Mouse (Mus musculus) heart, embryonic 10.5 days (tissue): ENCODE results near the gene Fcgr1. TPM values are rescaled to one million over a fixed set of nuclear protein-coding genes. Genes with fewer than 3 reads are reported as not detected.
"Not testable (repeated sequence)": the region's sequence is repeated elsewhere in the genome, so short reads cannot be mapped to it uniquely, and the experiment has no call there.

Experiments used
- DNase-seq: peaks from one replicate; pipeline ENCODE4 v3.0.0-alpha.2; 2017; ENCODE audit warnings: low spot score
- H3K27ac ChIP-seq: fragments of 300-500 bp; sonication (generic); 2 replicates; pipeline ENCODE4 v1.5.1; 2016; ENCODE audit warnings: mild to moderate bottlenecking
- H3K27me3 ChIP-seq: fragments of 300-500 bp; sonication (generic); 2 replicates; pipeline ENCODE4 v1.6.1; 2016; ENCODE audit warnings: mild to moderate bottlenecking; ENCODE audit not compliant: poor library complexity, insufficient read depth, severe bottlenecking
- H3K36me3 ChIP-seq: fragments of 300-500 bp; sonication (generic); 2 replicates; pipeline ENCODE4 v1.6.1; 2016; ENCODE audit warnings: mild to moderate bottlenecking, moderate library complexity
- H3K4me1 ChIP-seq: fragments of 300-500 bp; sonication (generic); 2 replicates; pipeline ENCODE4 v1.6.1; 2016; ENCODE audit warnings: mild to moderate bottlenecking
- H3K4me3 ChIP-seq: fragments of 300-500 bp; sonication (generic); 2 replicates; pipeline ENCODE4 v1.5.1; 2016; ENCODE audit warnings: mild to moderate bottlenecking, moderate library complexity
- H3K9me3 ChIP-seq: fragments of 300-500 bp; sonication (generic); 2 replicates; pipeline ENCODE4 v1.6.1; 2016; ENCODE audit warnings: mild to moderate bottlenecking, moderate library complexity
- WGBS: fragments of 180-500 bp; shearing (Covaris S2); methylation state at CpG from one replicate; pipeline ENCODE4 v1.1.7; 2016; 5-methylcytosine and 5-hydroxymethylcytosine counted together
- polyA plus RNA-seq: library from polyadenylated mRNA; unstranded; fragments of >200 nt; fragmentation: Nextera tagmentation; extraction: Ambion mirVana; gene quantifications from 2 replicates; pipeline ENCODE4 v1.2.1, GENCODE M21; 2016

Gene Fcgr1
- polyA plus RNA-seq, 1 experiment from 2014 or later = 0.35 TPM

DNA sequence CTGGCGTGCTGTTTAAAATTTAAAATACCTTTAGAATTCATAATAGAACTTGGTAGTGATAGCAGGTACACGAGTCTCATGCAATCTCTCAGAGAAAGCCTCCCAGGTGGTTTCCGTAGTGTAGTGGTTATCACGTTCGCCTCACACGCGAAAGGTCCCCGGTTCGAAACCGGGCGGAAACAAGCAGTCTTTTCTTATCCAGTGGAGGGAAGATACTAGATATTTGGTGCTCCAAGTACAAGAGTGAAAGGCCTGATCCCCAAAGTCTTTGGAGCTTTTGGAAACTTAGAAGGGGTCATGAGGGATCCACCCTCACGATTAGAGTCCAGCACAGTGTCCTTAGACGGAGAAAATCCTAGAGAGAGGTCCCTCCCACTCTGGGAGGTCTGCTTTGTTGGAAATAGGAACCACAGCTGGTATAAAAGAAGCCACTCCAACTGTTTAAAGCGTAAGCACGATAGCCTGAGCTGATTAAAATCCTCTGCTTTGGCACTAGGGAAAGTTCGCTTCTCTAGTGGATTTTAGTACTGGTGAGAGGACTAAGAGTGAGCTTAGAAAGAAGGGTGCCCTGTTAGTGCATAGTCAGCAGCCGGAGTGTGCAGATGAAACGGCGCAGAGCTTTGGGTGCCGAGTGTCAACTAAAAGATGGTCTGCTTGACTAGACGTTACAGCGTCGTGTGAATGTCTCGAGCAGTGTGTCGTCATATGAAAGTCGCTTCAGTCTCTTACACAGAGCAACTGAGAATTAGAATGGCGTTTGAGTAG is 39.0 kb upstream of the Fcgr1 start:
- peaks cover 16% of the 10 kb centered on the region; the same call in 1 of the 2 replicates for H3K4me1 ChIP-seq
- peak; percentile 82 for DNase-seq
- no peak overlapping the region for H3K27ac ChIP-seq
- 3% methylated on average over 27 of the region's 27 CpGs for WGBS
- H3K9me3 ChIP-seq = no peaks in the 10 kb centered on the region
- peak overlapping the region; percentile 58 for H3K4me3 ChIP-seq
- no peaks in the 10 kb centered on the region for H3K36me3 ChIP-seq
- peaks cover 47% of the 10 kb centered on the region for H3K27me3 ChIP-seq

DNA sequence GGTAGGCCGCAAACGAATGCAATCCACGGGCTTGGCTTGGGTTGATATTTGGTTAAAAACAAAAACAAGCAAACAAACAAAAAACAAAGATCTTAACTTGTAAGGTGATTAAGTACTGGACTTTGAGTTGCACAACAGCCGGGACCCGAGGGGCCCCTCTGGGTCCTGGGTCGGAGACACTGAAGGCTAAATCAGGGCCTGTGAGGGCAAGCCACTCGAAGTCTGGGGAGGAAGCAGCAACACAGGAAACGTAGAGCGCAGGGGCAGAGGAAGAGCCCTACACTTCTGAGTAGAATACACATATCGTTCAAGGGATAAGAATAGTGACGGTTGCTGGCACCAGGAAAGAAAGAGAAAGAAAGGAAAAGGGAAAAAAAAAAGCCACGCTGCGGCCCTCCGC is 38.2 kb upstream of the Fcgr1 start:
- Histone ChIP-seq H3K27me3 (peaks cover 38% of the 10 kb centered on the region), H3K36me3 (no peaks in the 10 kb centered on the region), H3K27ac (no peak overlapping the region), H3K4me1 (peaks cover 22% of the 10 kb centered on the region), H3K4me3 (peak overlapping the region; percentile 58), H3K9me3 (no peaks in the 10 kb centered on the region)
- WGBS = 13% methylated on average over 14 of the region's 14 CpGs
- DNase-seq = no peak

- Histone ChIP-seq H3K4me3 (no peak overlapping the region), H3K27ac (no peak overlapping the region), H3K27me3 (peaks cover 35% of the 10 kb centered on the region), H3K4me1 (peaks cover 22% of the 10 kb centered on the region), H3K9me3 (no peaks in the 10 kb centered on the region), H3K36me3 (no peaks in the 10 kb centered on the region)
- no peak for DNase-seq
- WGBS = 56% methylated on average over 7 of the region's 7 CpGs
Observed at GRCm38 (mm10) chr3:96331438-96331837, 37.7 kb upstream of the Fcgr1 start.

- H3K27ac ChIP-seq = no peak overlapping the region
- no peaks in the 10 kb centered on the region for H3K36me3 ChIP-seq
- no peak for DNase-seq
- H3K27me3 ChIP-seq = peaks cover 35% of the 10 kb centered on the region
- no peaks in the 10 kb centered on the region for H3K9me3 ChIP-seq
- peaks cover 22% of the 10 kb centered on the region for H3K4me1 ChIP-seq
- 62% methylated on average over 7 of the region's 7 CpGs for WGBS
- no peak overlapping the region for H3K4me3 ChIP-seq
Observed at GRCm38 (mm10) chr3:96330603-96331002, 36.8 kb upstream of the Fcgr1 start.

- Histone ChIP-seq H3K9me3 (no peaks in the 10 kb centered on the region), H3K4me3 (no peak overlapping the region), H3K36me3 (no peaks in the 10 kb centered on the region), H3K27me3 (peaks cover 33% of the 10 kb centered on the region), H3K4me1 (peaks cover 22% of the 10 kb centered on the region), H3K27ac (no peak overlapping the region)
- DNase-seq = no peak
- 81% methylated on average over 4 of the region's 4 CpGs for WGBS
Observed at GRCm38 (mm10) chr3:96330181-96330580, 36.4 kb upstream of the Fcgr1 start.

GRCm38 (mm10) chr3:96328730-96329387 is 35.1 kb upstream of the Fcgr1 start:
- H3K27ac ChIP-seq = no peak overlapping the region
- DNase-seq = no peak
- H3K36me3 ChIP-seq = no peaks in the 10 kb centered on the region
- peaks cover 22% of the 10 kb centered on the region for H3K4me1 ChIP-seq
- no peaks in the 10 kb centered on the region for H3K9me3 ChIP-seq
- peak overlapping the region; percentile 60 for H3K4me3 ChIP-seq
- WGBS = 14% methylated on average over 15 of the region's 15 CpGs
- peaks cover 26% of the 10 kb centered on the region for H3K27me3 ChIP-seq

GRCm38 (mm10) chr3:96328060-96328729 is 34.4 kb upstream of the Fcgr1 start:
- Histone ChIP-seq H3K27ac (peak overlapping the region; percentile 93), H3K27me3 (peaks cover 26% of the 10 kb centered on the region), H3K4me3 (peak overlapping the region; percentile 60), H3K4me1 (peaks cover 15% of the 10 kb centered on the region)
- WGBS = under 1% methylated on average over 49 of the region's 49 CpGs
- not testable (repeated sequence) for H3K9me3 ChIP-seq, H3K36me3 ChIP-seq
- DNase-seq = peak; percentile 83

- WGBS = 2% methylated on average over 16 of the region's 18 CpGs
Observed at GRCm38 (mm10) chr3:96327647-96328046, 33.9 kb upstream of the Fcgr1 start.

DNA sequence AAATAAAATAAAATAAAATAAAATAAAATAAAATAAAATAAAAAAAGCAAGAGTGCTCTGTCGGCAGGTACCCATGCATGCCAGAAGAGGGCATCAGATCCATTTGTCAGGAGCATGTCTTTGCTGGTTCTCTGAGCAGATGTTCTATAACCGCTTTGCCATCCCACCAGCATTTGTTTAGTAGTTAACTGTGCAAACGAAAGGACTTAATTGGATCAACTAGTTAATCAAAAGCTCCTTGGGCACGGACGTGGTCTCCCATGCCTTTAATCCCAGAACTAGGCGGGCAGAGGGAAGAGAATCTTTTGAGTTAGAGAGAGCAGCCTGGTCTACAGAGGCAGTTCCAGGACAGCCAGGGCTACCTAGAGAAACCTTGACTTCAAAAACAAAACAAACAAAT is 33.4 kb upstream of the Fcgr1 start:
- Histone ChIP-seq H3K27ac (no peak overlapping the region), H3K9me3 (no peaks in the 10 kb centered on the region), H3K4me3 (peak overlapping the region; percentile 60), H3K36me3 (no peaks in the 10 kb centered on the region), H3K27me3 (peaks cover 26% of the 10 kb centered on the region), H3K4me1 (peaks cover 7% of the 10 kb centered on the region)
- DNase-seq = no peak
- WGBS = 3% methylated on average over 6 of the region's 6 CpGs

More at GRCm38 (mm10) chr3:96327647-96328046, 33.9 kb upstream of the Fcgr1 start:
- Histone ChIP-seq H3K4me1 (peaks cover 10% of the 10 kb centered on the region), H3K36me3 (no peaks in the 10 kb centered on the region), H3K4me3 (peak overlapping the region; percentile 60), H3K27ac (peak overlapping the region; percentile 52), H3K9me3 (no peaks in the 10 kb centered on the region), H3K27me3 (peaks cover 26% of the 10 kb centered on the region)
- DNase-seq = peak; percentile 82

- DNase-seq, H3K36me3 ChIP-seq, H3K27ac ChIP-seq, H3K4me1 ChIP-seq, H3K9me3 ChIP-seq, H3K4me3 ChIP-seq: not testable (repeated sequence)
- WGBS = 61% methylated on average over 6 of the region's 6 CpGs
- peaks cover 13% of the 10 kb centered on the region; the same call in 1 of the 2 replicates for H3K27me3 ChIP-seq
Observed at GRCm38 (mm10) chr3:96323806-96324205, 30.0 kb upstream of the Fcgr1 start.

- H3K36me3 ChIP-seq = no peaks in the 10 kb centered on the region
- H3K27me3 ChIP-seq = peaks cover 13% of the 10 kb centered on the region; the same call in 1 of the 2 replicates
- peaks cover 5% of the 10 kb centered on the region for H3K4me1 ChIP-seq
- H3K4me3 ChIP-seq = peak overlapping the region; percentile 25
- no peak for DNase-seq
- no peaks in the 10 kb centered on the region for H3K9me3 ChIP-seq
- H3K27ac ChIP-seq = no peak overlapping the region
- 13% methylated on average over 10 of the region's 10 CpGs for WGBS
Observed at GRCm38 (mm10) chr3:96322609-96323008, 28.8 kb upstream of the Fcgr1 start.

DNA sequence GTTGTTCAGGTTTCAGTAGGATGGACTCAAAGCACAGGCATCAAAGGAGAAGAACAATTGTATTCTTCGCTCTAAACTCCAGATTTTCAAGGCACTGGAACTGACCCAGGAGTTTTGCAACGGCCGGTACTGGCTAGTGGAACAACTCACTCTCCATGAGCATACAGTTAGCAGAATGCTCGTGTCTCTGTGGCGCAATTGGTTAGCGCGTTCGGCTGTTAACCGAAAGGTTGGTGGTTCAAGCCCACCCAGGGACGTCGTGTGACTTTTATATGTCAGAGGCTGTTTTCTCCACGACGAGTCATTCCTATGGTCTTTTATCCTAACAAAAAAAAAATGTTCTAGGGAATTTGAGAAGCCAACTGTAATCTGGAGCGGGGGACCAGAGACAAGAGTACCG is 28.1 kb upstream of the Fcgr1 start:
- peak overlapping the region; percentile 25 for H3K4me3 ChIP-seq
- peaks cover 13% of the 10 kb centered on the region; the same call in 1 of the 2 replicates for H3K27me3 ChIP-seq
- H3K27ac ChIP-seq = no peak overlapping the region
- H3K9me3 ChIP-seq = no peaks in the 10 kb centered on the region
- no peak for DNase-seq
- WGBS = 10% methylated on average over 15 of the region's 15 CpGs
- H3K4me1 ChIP-seq = no peaks in the 10 kb centered on the region
- H3K36me3 ChIP-seq = no peaks in the 10 kb centered on the region

GRCm38 (mm10) chr3:96320003-96320402 is 26.2 kb upstream of the Fcgr1 start:
- not testable (repeated sequence) for H3K27me3 ChIP-seq, DNase-seq, H3K9me3 ChIP-seq, H3K36me3 ChIP-seq, H3K4me3 ChIP-seq, H3K27ac ChIP-seq, H3K4me1 ChIP-seq
- WGBS = 91% methylated on average over 13 of the region's 13 CpGs
